Mouse (Mus musculus) left cerebral cortex, adult 9 months (tissue): ENCODE results near the gene Pdcl3.
"Not testable (repeated sequence)": the region's sequence is repeated elsewhere in the genome, so short reads cannot be mapped to it uniquely, and the experiment has no call there.

ENCODE experiments used
- DNase-seq, 2 experiments: peaks; one replicate each; pipeline ENCODE4 v3.0.0; 2022; ENCODE audit warnings: low spot score in 2 of 2

Pdcl3 gene

GRCm38 (mm10) chr1:39025142-39025541, 39.7 kb downstream of the Pdcl3 start:
- DNase-seq: no peak

DNA sequence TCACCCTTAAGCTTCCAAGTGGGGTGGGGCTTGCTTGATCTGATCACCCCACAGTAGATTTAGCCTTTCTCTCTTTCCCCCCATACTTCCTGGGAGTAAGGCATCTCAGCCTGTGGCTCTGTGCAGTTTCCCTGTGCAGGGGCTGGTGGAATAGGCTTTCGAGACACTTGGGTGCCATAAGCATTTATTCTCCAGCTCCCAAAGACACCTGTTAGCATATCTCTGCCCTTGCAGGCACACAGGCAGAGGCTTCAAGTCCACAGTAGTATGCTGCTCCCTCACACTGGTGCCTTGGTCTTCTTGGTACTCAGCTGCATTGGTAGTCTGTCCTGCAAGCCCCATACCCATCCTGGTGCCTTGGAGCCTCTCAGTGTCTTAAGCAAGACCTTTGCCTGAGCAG, 40.4 kb downstream of the Pdcl3 start:
- no peak for DNase-seq

DNA sequence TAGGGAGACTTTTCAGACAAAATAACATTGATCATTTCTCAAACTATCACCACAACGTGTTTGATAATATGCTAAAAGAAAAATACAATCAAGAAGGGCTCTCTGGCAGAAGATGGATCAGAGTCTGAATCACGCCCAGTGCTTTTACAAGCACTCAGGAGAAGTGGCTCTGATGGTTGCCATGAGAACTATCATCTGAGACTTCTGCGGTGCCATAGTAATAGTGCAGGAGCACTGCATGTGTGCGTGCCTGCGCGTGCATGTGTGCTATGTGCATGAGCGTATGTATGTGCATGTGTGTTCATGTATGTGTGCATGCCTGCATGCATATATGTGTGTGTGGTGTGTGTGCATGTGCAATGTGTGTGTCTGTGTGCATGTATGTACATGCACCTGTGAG, 43.8 kb downstream of the Pdcl3 start:
- no peak for DNase-seq

- DNase-seq: no peak
Measured at GRCm38 (mm10) chr1:39030108-39030507, 44.7 kb downstream of the Pdcl3 start.

DNA sequence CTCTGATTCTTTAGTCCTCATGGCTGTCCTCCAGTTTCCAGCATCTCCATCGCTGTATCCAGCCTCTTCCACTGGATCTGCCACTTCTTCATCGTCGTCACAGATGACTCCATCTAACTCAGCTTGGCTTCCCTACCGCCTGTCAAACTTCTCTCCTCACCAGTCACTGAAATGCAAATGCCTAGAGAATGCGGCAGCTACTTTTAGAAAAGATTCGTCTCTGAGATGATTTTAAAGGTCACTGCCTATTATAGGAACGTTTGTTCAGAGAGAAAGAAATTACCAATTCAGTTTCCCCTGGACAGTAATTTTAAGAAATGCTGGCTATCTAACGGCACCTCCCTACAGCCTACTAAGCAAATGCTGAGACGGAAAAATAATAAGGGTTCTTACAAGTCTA, 50.4 kb downstream of the Pdcl3 start:
- no peak for DNase-seq

DNA sequence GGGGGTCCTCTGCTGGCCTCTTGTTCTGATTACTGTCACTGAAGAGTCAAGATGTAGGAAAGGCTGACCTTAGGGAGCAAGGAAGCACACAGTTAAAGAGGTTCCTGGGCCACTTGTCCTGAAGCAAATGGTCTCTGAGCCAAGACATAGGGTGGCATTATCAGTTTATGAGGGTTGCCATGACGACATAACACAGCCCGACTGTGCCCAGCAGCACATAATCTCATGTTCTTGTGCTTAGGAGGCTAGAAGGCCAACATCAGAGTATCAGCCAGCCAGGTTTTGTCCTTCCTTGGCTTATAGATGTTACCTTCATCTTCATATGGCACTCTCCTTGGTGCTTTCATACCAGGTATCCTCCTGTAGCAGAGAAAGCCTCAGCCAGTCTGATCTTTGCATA, 56.8 kb downstream of the Pdcl3 start:
- DNase-seq: no peak

GRCm38 (mm10) chr1:39044442-39044841, 59.0 kb downstream of the Pdcl3 start:
- not testable (repeated sequence) for DNase-seq

GRCm38 (mm10) chr1:39046689-39047088, 61.3 kb downstream of the Pdcl3 start:
- no peak for DNase-seq
